Mouse (Mus musculus): ENCODE measurements around the gene Zfp958. TPM values are rescaled to one million over a fixed set of nuclear protein-coding genes. Genes with fewer than 3 reads are reported as not detected.
"Not testable (repeated sequence)": the region's sequence is repeated elsewhere in the genome, so short reads cannot be mapped to it uniquely, and the experiment has no call there.

The Zfp958 gene
- polyA plus RNA-seq (2014; fragmentation: Nextera tagmentation; extraction: Ambion mirVana): 15.3 and 17.9 TPM in 2 replicates

DNA sequence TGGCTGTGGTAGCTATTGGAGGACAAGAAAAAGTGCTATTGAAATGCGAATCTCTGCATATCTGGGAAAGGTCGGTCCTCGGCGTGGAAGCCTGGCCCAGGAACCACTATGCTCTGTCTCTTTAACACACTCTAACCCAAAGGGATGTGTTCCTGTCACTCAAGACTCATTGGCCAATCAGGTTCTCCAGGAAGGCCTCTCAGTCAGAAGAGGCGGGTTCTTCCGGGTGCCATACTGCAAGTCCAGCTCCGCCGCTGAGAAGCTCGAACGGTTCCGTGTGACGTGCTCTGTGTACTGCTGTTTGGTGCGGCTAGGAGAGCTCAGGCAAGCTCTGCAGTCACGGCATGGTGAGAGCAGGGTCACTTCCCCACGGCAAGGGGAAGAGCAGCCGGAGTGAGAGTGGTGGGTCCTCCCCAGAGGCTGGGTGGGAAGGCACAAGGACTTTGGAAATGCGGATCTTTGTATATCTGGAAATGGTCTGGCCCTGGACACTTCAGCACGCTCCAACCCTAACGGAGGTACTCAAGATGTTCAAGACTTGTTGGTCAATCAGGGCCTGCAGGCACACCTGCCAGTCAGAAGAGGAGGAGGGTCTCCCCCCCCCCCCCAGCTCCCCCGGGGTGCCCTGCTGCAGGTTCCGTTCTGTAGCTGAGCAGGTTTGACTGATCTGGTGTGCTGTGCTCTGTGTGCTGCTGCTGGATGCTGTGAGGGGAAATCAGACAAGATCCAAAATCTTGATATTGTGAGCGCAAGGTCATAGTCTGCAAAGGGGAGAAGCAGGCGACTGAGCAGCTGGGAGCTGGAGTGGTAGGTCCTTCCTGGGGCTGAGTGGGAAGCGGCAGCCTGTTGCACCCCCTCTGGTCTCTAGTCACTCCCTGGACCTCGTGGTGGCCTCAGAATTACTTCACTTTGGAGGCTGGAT, at the start of gene Zfp958:
Gene Zfp958 (plus strand): TSS at position 236 of the 922 bp plus-strand sequence.
- peaks cover 3% of the 10 kb centered on the region; the same call in 1 of the 2 replicates for H3K36me3 ChIP-seq (ENCODE audit: control insufficient read depth, insufficient read depth, low read length)
- no peaks in the 10 kb centered on the region for H3K27me3 ChIP-seq (ENCODE audit: control insufficient read depth, insufficient read depth, low read length)
- ATAC-seq (ENCODE audit: low FRiP score, low TSS enrichment): peak; percentile 100
- no peaks in the 10 kb centered on the region for H3K4me1 ChIP-seq (ENCODE audit: control insufficient read depth, insufficient read depth, low read length)
- peak within 1 kb of the TSS; percentile 80 for H3K9ac ChIP-seq (ENCODE audit: low read depth, low read length)
- peak within 1 kb of the TSS; percentile 78; the same call in 1 of the 2 replicates for H3K27ac ChIP-seq (ENCODE audit: low read depth, low read length)
- peak within 1 kb of the TSS; percentile 80 for H3K4me3 ChIP-seq (ENCODE audit: low read length)
- no peaks in the 10 kb centered on the region for H3K9me3 ChIP-seq (ENCODE audit: control insufficient read depth, low read length)
- H3K4me2 ChIP-seq (replicated peaks; ENCODE audit: low read depth, low read length): peak within 1 kb of the TSS; percentile 55
- WGBS: under 1% methylated on average over 25 of the region's 25 CpGs

DNA sequence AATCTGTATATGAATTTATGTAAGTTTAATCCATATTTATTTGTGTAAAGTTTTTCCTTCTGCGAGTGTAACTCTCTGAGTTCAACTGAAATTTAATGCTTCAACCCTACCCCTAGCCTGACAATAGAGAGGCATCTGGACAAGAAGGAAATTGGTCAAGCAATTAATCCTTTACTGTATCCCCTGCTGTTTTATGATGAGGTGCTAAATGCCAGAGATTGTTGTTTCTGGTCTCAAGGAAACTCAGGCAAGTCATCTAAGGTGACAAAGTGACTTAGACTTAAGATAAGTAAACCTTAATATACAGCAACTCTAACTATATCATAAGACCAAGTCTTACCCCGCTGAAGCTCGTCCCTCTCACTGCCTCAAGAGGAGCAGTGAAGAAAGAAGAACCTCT, 31.0 kb upstream of the Zfp958 start:
- no peak for ATAC-seq (ENCODE audit: low FRiP score, low TSS enrichment)
- H3K27me3 ChIP-seq (ENCODE audit: control insufficient read depth, insufficient read depth, low read length): no peaks in the 10 kb centered on the region
- 52% methylated on average over 3 of the region's 3 CpGs for WGBS
- no peak overlapping the region for H3K9ac ChIP-seq (ENCODE audit: low read depth, low read length)
- no peaks in the 10 kb centered on the region for H3K9me3 ChIP-seq (ENCODE audit: control insufficient read depth, low read length)
- no peak overlapping the region for H3K27ac ChIP-seq (ENCODE audit: low read depth, low read length)
- no peak overlapping the region for H3K4me2 ChIP-seq (replicated peaks; ENCODE audit: low read depth, low read length)
- H3K4me3 ChIP-seq (ENCODE audit: low read length): no peak overlapping the region
- no peaks in the 10 kb centered on the region for H3K36me3 ChIP-seq (ENCODE audit: control insufficient read depth, insufficient read depth, low read length)
- no peaks in the 10 kb centered on the region for H3K4me1 ChIP-seq (ENCODE audit: control insufficient read depth, insufficient read depth, low read length)

DNA sequence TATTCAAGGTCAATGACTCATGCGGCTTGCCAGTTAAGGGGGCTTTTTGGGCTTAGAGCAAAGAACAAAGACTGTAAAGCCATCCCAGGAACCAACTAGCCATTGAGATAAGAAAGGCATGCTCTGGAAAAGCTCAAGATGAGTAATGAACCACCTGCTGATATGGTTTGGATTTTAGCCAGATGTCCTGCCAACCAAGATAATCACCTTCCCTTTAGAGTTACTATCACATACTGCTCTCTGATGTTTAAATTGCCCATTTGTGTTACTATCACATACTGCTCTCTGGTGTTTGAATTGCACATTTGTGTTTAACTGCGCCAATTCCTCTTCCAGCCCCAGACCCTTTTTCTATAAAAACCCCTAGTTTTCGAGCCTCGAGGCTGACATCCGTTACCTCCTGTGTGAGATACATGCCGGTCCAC, 30.2 kb upstream of the Zfp958 start:
- no peaks in the 10 kb centered on the region for H3K9me3 ChIP-seq (ENCODE audit: control insufficient read depth, low read length)
- no peaks in the 10 kb centered on the region for H3K4me1 ChIP-seq (ENCODE audit: control insufficient read depth, insufficient read depth, low read length)
- no peak for ATAC-seq (ENCODE audit: low FRiP score, low TSS enrichment)
- H3K4me2 ChIP-seq (replicated peaks; ENCODE audit: low read depth, low read length): no peak overlapping the region
- H3K27me3 ChIP-seq (ENCODE audit: control insufficient read depth, insufficient read depth, low read length): no peaks in the 10 kb centered on the region
- no peaks in the 10 kb centered on the region for H3K36me3 ChIP-seq (ENCODE audit: control insufficient read depth, insufficient read depth, low read length)
- no peak overlapping the region for H3K27ac ChIP-seq (ENCODE audit: low read depth, low read length)
- H3K4me3 ChIP-seq (ENCODE audit: low read length): no peak overlapping the region
- H3K9ac ChIP-seq (ENCODE audit: low read depth, low read length): no peak overlapping the region
- WGBS: 88% methylated on average over 6 of the region's 6 CpGs

DNA sequence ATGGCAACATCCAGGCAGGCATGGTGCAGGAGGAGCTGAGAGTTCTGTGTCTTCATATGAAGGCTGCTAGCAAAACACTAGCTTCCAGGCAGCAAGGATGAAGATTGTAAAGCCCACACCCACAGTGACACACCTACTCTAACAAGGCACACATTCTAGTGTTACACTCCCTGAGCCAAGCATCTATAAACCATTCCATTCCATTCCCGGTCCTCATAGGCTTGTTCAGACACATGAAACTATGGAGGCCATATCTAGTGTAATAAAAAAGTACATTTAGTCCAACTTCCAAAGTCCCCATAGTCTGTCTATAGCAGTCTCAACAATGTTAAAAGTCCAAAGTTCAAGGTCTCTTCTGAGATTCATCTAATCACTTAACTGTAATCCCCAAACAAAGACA, 28.3 kb upstream of the Zfp958 start:
- Histone ChIP-seq H3K4me1 (ENCODE audit: control insufficient read depth, insufficient read depth, low read length) (no peaks in the 10 kb centered on the region), H3K9ac (ENCODE audit: low read depth, low read length) (no peak overlapping the region), H3K9me3 (ENCODE audit: control insufficient read depth, low read length) (no peaks in the 10 kb centered on the region), H3K27me3 (ENCODE audit: control insufficient read depth, insufficient read depth, low read length) (no peaks in the 10 kb centered on the region), H3K4me3 (ENCODE audit: low read length) (no peak overlapping the region), H3K27ac (ENCODE audit: low read depth, low read length) (no peak overlapping the region), H3K4me2 (replicated peaks; ENCODE audit: low read depth, low read length) (no peak overlapping the region), H3K36me3 (ENCODE audit: control insufficient read depth, insufficient read depth, low read length) (no peaks in the 10 kb centered on the region)
- no peak for ATAC-seq (ENCODE audit: low FRiP score, low TSS enrichment)
- 87% methylated on average over 1 of the region's 1 CpGs for WGBS

DNA sequence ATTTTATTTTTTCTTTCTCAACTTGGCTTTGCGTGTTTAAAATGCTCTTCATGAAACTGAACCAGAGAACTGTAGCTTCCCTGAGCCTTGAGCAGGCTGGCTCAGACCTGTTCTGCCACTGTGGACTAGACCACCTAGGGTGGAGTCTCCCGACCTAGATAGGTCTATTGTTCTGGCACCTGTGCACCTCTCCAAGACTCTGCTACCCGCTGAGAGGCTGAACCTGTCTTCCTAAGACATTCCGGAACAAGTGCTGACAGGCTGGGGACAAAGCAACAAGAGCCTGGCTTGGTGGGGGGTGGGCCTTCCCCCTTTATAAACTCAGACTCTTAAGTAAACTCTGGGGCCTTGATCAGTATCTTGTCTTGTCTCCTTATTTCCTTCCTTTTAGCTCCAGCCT, 26.6 kb upstream of the Zfp958 start:
- WGBS: 40% methylated on average over 4 of the region's 4 CpGs
- ATAC-seq (ENCODE audit: low FRiP score, low TSS enrichment): no peak

DNA sequence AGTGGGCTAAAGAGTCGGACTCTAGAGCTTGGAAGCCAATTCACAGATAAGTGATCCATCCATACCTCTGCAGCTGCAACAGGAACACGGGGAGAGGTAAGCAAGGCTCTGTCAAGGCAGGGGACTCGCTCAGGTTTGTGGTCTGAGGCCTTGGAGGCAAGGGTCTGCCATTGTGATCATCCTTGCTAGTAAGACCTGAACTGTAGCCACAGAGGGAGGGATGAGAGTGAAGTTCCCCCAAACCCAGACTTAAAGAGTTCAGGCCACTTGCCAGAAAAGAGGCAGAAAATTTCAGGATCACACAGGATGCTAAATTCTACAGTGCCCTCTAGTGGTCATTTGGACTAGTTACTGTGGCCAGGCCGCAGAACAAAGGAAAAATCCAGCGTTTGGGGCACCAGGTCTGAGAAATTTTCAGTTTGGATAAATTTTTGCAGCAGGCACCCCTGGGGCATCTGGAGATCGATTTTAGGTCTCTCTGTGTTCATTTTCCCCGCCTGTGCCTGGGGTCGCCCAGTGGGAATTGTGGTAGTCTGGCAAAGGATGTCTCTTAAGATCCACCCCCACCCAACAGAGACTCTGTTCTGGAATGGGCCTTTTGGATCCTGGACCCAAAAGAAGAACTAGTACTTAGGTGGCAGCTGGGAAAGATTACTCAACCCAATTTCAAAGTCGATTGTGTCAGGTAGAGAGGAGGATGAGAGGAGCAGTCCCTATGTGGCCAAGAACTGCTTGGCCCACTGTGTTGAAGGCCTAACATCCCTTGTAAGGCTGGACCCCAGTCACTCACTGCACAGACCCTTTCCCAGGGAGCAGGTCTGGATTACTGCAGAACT, 24.6 kb upstream of the Zfp958 start:
- peak; percentile 80 for ATAC-seq (ENCODE audit: low FRiP score, low TSS enrichment)
- 36% methylated on average over 9 of the region's 9 CpGs for WGBS
- Histone ChIP-seq H3K36me3 (ENCODE audit: control insufficient read depth, insufficient read depth, low read length) (no peaks in the 10 kb centered on the region), H3K4me3 (ENCODE audit: low read length) (no peak overlapping the region), H3K9ac (ENCODE audit: low read depth, low read length) (peak overlapping the region; percentile 44), H3K27ac (ENCODE audit: low read depth, low read length) (no peak overlapping the region), H3K27me3 (ENCODE audit: control insufficient read depth, insufficient read depth, low read length) (no peaks in the 10 kb centered on the region), H3K4me1 (ENCODE audit: control insufficient read depth, insufficient read depth, low read length) (no peaks in the 10 kb centered on the region), H3K9me3 (ENCODE audit: control insufficient read depth, low read length) (no peaks in the 10 kb centered on the region), H3K4me2 (replicated peaks; ENCODE audit: low read depth, low read length) (no peak overlapping the region)

More for the DNA sequence above, 26.6 kb upstream of the Zfp958 start:
- Histone ChIP-seq H3K9me3 (ENCODE audit: control insufficient read depth, low read length) (no peaks in the 10 kb centered on the region), H3K27ac (ENCODE audit: low read depth, low read length) (no peak overlapping the region), H3K36me3 (ENCODE audit: control insufficient read depth, insufficient read depth, low read length) (no peaks in the 10 kb centered on the region), H3K4me2 (replicated peaks; ENCODE audit: low read depth, low read length) (no peak overlapping the region), H3K27me3 (ENCODE audit: control insufficient read depth, insufficient read depth, low read length) (no peaks in the 10 kb centered on the region), H3K4me3 (ENCODE audit: low read length) (no peak overlapping the region), H3K9ac (ENCODE audit: low read depth, low read length) (no peak overlapping the region), H3K4me1 (ENCODE audit: control insufficient read depth, insufficient read depth, low read length) (no peaks in the 10 kb centered on the region)

DNA sequence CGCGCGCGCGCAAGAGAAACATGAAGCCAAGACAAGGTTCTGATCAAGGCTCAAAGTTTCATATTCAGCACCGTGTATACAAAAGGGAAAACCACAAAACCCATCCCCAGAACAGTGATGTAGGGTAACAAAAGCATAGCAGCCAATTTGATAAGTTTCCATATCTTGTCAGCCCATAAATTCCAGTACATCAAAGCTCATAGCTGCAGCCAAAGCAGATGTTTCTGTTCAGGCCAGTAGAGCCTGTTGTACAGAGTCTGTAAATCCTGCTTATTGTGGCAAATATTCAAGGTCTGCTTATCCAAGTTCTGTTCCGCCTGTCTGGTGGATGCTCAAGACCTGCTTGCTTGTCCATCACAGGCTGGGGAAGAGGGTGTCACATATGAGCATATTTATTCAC, 4.1 kb upstream of the Zfp958 start:
- H3K36me3 ChIP-seq (ENCODE audit: control insufficient read depth, insufficient read depth, low read length): no peaks in the 10 kb centered on the region
- WGBS: 87% methylated on average over 7 of the region's 7 CpGs
- H3K27ac ChIP-seq (ENCODE audit: low read depth, low read length): no peak overlapping the region
- no peaks in the 10 kb centered on the region for H3K9me3 ChIP-seq (ENCODE audit: control insufficient read depth, low read length)
- no peaks in the 10 kb centered on the region for H3K4me1 ChIP-seq (ENCODE audit: control insufficient read depth, insufficient read depth, low read length)
- no peak for ATAC-seq (ENCODE audit: low FRiP score, low TSS enrichment)
- H3K4me2 ChIP-seq (replicated peaks; ENCODE audit: low read depth, low read length): no peak overlapping the region
- H3K27me3 ChIP-seq (ENCODE audit: control insufficient read depth, insufficient read depth, low read length): no peaks in the 10 kb centered on the region
- H3K9ac ChIP-seq (ENCODE audit: low read depth, low read length): no peak overlapping the region
- no peak overlapping the region for H3K4me3 ChIP-seq (ENCODE audit: low read length)

DNA sequence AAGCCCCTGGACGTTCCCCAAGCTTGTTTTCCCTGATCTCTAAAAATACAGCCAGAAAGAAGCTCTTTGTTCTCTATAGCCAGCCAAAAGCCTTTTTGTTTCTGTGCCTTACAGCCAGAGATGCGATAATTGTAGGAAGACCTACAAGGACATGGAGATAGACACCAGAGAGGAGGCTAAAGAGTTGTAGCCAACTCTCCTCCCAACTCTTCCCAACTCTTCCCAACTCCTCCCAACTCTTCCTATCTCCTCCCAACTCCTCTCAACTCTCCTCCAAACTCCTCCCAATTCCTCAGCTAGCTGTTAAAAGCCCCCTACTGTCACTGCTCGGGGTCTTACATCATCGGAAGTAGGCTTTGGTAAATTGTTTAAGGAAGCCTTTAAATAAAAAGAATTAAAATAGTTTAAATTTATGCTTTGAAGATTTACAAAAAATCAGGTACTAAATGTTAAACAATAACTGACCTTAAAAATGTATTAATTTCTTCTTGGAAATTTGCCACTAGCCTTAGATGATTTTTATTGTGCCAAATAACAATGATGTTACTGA, 1.3 kb upstream of the Zfp958 start:
- WGBS: 76% methylated on average over 4 of the region's 4 CpGs
- H3K27ac ChIP-seq (ENCODE audit: low read depth, low read length); H3K27me3 ChIP-seq (ENCODE audit: control insufficient read depth, insufficient read depth, low read length); H3K4me1 ChIP-seq (ENCODE audit: control insufficient read depth, insufficient read depth, low read length); H3K36me3 ChIP-seq (ENCODE audit: control insufficient read depth, insufficient read depth, low read length); H3K9ac ChIP-seq (ENCODE audit: low read depth, low read length); H3K4me3 ChIP-seq (ENCODE audit: low read length); H3K9me3 ChIP-seq (ENCODE audit: control insufficient read depth, low read length); ATAC-seq (ENCODE audit: low FRiP score, low TSS enrichment); H3K4me2 ChIP-seq (replicated peaks; ENCODE audit: low read depth, low read length): not testable (repeated sequence)
